Mouse (Mus musculus): ENCODE data around the gene Npc1l1.

Npc1l1 gene

GRCm38 (mm10) chr11:6163062-6163461 lies 66.9 kb downstream of the Npc1l1 start:
- no peak for DNase-seq (ENCODE audit: low read depth)

- no peak for DNase-seq (ENCODE audit: low read depth)
These were observed 68.4 kb downstream of the Npc1l1 start for GRCm38 (mm10) chr11:6161549-6161948.
